Mouse (Mus musculus) frontal cortex, postnatal 10 days (tissue): ENCODE data around the gene Ceacam1.
"Not testable (repeated sequence)": the region's sequence is repeated elsewhere in the genome, so short reads cannot be mapped to it uniquely, and the experiment has no call there.

Experiments used
- DNase-seq, 2 experiments: peaks; one replicate each; pipeline ENCODE4 v3.0.0; 2022; ENCODE audit warnings: low spot score in 2 of 2, mixed read lengths in 1 of 2

Ceacam1 gene

DNA sequence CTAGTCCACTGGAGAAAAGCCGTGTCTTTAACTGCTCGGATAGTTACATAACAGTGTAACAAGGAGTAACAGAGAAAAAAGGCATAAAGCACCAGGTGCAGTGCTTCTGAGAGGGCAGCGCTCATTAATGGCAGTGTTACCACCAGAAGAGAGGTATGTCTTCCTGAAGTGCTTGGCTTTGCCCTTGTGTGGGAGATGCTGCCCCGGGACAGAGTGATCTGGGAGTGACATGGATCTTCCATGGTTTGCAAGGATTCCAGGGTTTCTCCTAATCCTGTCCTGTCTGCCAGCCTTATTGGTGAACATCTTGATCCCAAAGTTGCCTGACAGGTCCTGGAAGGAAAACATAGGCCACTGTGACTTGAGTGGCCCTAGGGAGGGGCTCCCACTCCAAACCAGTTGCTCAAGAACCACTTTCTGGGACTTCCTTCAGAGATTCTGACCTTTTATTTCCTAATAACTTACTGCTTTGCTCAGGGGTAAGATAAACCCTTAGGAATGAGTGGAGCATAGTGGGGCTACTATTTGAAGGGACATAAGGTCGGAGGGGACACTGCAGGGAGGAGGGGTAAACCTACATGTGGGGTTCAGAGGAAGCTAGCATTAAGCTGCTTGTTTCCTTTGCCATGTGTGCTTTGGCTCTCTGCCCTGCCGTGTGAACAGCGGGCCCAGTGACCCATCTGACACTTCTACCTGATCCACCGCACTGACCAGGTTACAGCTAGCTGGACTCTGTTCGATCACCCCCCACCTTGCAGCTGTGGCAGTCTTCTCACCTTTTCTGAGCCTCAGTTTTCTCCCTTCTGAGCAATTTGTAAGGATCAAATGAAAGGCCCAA is 37.2 kb downstream of the Ceacam1 start:
- no peak for DNase-seq

GRCm38 (mm10) chr7:25439124-25439822 is 38.1 kb downstream of the Ceacam1 start:
- DNase-seq: no peak

- DNase-seq: no peak
Observed at GRCm38 (mm10) chr7:25436704-25437103, 40.7 kb downstream of the Ceacam1 start.

DNA sequence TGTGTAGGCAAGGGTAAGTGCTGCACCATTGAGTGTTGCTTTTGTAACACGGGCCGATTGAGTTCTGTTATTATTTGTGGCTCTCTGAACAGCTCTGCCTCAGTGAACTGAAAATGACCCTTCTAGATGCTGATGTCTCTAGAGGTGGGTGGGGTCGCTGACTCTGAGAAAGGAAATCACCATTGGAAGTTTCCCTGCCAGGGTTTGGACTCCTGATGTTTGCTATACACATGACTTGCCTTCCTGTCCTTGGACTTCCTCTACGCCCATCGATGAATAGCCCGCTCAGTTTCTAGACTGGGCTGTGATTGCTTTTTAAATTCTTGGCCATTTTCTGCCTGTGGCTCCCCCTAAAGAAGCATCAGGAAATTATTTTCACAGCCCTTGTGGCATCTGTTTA is 41.2 kb downstream of the Ceacam1 start:
- DNase-seq: no peak

GRCm38 (mm10) chr7:25435546-25435851 is 41.9 kb downstream of the Ceacam1 start:
- DNase-seq: no peak

GRCm38 (mm10) chr7:25434654-25435545 is 42.5 kb downstream of the Ceacam1 start:
- DNase-seq: no peak

GRCm38 (mm10) chr7:25433781-25434560 is 43.4 kb downstream of the Ceacam1 start:
- no peak for DNase-seq

DNA sequence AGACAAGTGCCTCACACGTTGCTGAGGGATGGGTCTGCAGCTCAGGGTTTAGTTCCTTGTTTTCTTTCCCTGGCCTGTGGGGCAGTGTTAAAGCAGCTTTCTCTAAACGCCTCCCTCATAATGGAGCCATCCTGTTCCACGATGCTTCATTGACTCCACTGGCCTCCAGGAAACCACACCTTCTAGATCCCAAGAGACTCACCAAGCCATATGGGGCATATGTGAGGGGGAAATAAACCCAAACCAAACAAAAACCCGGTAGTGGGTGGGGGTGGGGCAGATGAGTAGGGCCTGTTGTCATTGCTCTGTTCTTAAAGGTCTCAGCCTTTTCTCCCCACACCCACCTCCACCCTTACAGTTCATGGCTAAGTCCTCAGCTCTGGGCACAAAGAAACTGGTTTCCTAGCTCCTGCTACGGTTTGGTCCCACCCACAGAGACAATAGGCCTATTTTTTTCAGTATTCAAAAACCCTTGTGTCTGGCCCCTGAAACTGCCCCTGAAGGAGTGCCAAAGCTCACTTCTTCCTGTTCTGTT is 44.3 kb downstream of the Ceacam1 start:
- no peak for DNase-seq

GRCm38 (mm10) chr7:25432381-25432780 is 45.0 kb downstream of the Ceacam1 start:
- DNase-seq: no peak

- DNase-seq: no peak
Observed at GRCm38 (mm10) chr7:25429886-25430784, 47.3 kb downstream of the Ceacam1 start.

- no peak for DNase-seq
Observed at GRCm38 (mm10) chr7:25428321-25428720, 49.1 kb downstream of the Ceacam1 start.

DNA sequence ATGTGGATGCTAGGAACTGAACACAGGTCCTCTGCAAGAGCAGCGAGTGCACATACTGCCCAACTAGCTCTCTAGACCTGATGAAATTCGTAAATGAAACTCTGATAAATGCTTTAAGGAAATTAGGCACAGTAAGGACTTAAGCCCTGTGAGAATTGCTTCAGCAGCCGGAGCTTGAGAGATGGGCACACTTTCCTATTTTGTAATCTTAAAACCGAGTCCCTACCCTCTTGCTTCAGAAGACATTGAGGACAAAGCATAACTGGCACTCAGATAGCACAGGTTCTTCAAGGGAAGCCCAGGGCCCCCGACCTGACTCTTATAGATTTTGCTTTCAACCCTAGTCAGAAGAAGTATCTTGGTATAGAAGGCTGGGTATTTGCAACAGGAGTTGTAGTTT is 50.3 kb downstream of the Ceacam1 start:
- no peak for DNase-seq

- DNase-seq: not testable (repeated sequence)
Observed at GRCm38 (mm10) chr7:25426380-25426779, 51.0 kb downstream of the Ceacam1 start.

GRCm38 (mm10) chr7:25424429-25424828 is 53.0 kb downstream of the Ceacam1 start:
- peak; percentile 63 to 75 for DNase-seq

DNA sequence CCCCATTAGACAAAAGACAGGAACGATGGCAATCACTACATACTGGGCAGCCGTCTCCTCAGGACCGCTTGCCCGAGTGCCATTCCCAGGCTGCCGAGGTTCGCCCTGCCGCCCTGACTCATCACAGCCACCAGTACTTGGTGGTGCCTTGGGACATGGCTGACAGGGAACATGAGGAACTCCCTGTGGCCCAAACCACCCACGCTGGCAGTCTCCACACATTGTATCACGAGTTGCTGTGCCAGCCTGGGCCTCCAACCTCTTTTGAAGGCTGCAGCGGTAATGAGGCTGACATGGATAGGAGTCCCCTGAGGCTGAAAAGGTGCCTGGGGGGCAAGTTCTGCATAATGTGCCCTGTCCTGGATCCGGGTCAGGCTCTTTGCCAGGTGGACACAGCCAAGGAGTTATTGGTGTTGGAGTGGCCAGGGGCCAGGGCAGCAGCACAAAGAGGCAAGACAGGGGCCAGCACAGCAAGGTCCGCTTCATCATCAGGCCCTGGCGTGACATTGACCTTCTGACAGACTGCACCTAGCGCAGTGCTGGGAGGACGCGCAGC is 55.0 kb downstream of the Ceacam1 start:
- DNase-seq: no peak

DNA sequence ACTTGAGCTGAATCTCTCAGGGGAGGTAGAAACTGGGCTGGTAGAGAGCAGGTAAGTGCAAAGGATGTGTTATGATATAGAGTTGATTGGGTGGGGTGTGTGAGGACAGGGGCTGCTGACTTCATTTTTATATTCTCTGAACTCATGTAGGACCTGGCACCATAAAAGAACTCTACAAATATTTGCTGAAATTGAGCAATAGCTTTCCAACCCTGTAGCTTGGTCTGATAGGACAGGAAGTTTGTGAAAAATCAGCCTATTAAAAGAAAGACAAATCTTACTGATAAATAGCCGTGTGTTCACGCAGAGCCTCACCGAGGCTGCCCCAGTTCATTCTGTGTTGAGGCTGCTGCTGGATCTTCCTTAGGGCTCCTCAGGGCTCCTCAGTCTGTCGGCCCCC is 57.5 kb downstream of the Ceacam1 start:
- DNase-seq: no peak

GRCm38 (mm10) chr7:25419536-25419935 is 57.9 kb downstream of the Ceacam1 start:
- no peak for DNase-seq

DNA sequence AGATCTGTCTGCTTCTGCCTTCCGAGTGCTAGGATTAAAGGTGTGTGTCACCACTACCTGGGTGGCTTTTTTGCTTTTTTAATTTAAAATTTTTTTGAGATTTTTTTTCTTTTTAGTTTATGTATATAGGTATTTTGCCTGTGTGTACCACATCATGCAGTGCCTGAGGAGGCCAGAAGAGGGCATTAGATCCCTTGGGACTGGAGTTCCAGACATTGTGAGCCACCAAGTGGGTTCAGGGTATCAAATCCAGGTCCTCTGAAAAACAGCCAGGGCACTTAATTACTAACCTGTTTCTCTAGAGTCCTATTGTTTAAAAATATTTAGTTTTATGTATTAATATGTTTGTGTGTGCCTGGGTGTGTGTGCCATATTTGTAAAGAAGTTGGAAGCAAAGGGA is 59.8 kb downstream of the Ceacam1 start:
- no peak for DNase-seq

- DNase-seq: no peak
Observed at GRCm38 (mm10) chr7:25412833-25413441, 64.5 kb downstream of the Ceacam1 start, which contains the start of gene Cxcl17. TSS of gene Cxcl17 (minus strand) at chr7:25412886.
